Mouse (Mus musculus) C2C12 (cell line): Measurements from ENCODE around the gene Rps6kb2. TPM values are rescaled to one million over a fixed set of nuclear protein-coding genes. Genes with fewer than 3 reads are reported as not detected.

Experiments
- H3K27me3 ChIP-seq: one replicate; pipeline ENCODE4 v1.6.1; 2011; ENCODE audit not compliant: control insufficient read depth, insufficient read depth, insufficient read length
- H3K36me3 ChIP-seq: one replicate; pipeline ENCODE4 v1.6.1; 2011; ENCODE audit not compliant: control insufficient read depth, insufficient read depth
- H3K4me3 ChIP-seq: one replicate; pipeline ENCODE4 v1.5.1; 2011; ENCODE audit warnings: mild to moderate bottlenecking, control low read depth; ENCODE audit not compliant: poor library complexity, insufficient read depth, severe bottlenecking
- H3K79me2 ChIP-seq: one replicate; pipeline ENCODE4 v1.6.1; 2011; ENCODE audit not compliant: control insufficient read depth, insufficient read depth
- H3K79me3 ChIP-seq: one replicate; pipeline ENCODE4 v1.6.1; 2011; ENCODE audit warnings: low read depth, control low read depth
- H3ac ChIP-seq: one replicate; pipeline ENCODE3; 2011; ENCODE audit warnings: low read depth; ENCODE audit not compliant: control insufficient read depth, insufficient read length
- CEBPB ChIP-seq: IDR thresholded peaks from one replicate; pipeline ENCODE4 v1.6.1; 2011; ENCODE audit warnings: low read depth, mild to moderate bottlenecking, control low read depth, moderate library complexity
- CTCF ChIP-seq: IDR thresholded peaks from one replicate; pipeline ENCODE4 v1.5.1; 2011; ENCODE audit not compliant: control insufficient read depth, insufficient read depth, insufficient read length
- FOSL1 ChIP-seq: IDR thresholded peaks from one replicate; pipeline ENCODE4 v1.8.0; 2011; ENCODE audit warnings: mild to moderate bottlenecking, low read length; ENCODE audit not compliant: poor library complexity, insufficient read depth, severe bottlenecking
- MAX ChIP-seq: IDR thresholded peaks from one replicate; pipeline ENCODE4 v1.6.1; 2011; ENCODE audit warnings: mild to moderate bottlenecking, control low read depth
- MYOD1 ChIP-seq: IDR thresholded peaks from one replicate; pipeline ENCODE4 v1.6.1; 2011; ENCODE audit warnings: low read depth; ENCODE audit not compliant: control insufficient read depth, insufficient read length
- MYOG ChIP-seq: IDR thresholded peaks from one replicate; pipeline ENCODE4 v1.6.1; 2011; ENCODE audit not compliant: control insufficient read depth, insufficient read length; ENCODE audit errors: extremely low read depth
- USF1 ChIP-seq: IDR thresholded peaks from one replicate; pipeline ENCODE4 v1.6.1; 2011; ENCODE audit warnings: low read depth, mild to moderate bottlenecking, control low read depth, moderate library complexity
- polyA plus RNA-seq: library from polyadenylated mRNA; unstranded; fragments of >200 nt; fragmentation: generic; extraction: Trizol; gene quantifications from one replicate; pipeline ENCODE4 v1.2.1, GENCODE M21; 2012; ENCODE audit warnings: missing spikeins

The Rps6kb2 gene
- polyA plus RNA-seq, 1 experiment = 19.7 TPM

DNA sequence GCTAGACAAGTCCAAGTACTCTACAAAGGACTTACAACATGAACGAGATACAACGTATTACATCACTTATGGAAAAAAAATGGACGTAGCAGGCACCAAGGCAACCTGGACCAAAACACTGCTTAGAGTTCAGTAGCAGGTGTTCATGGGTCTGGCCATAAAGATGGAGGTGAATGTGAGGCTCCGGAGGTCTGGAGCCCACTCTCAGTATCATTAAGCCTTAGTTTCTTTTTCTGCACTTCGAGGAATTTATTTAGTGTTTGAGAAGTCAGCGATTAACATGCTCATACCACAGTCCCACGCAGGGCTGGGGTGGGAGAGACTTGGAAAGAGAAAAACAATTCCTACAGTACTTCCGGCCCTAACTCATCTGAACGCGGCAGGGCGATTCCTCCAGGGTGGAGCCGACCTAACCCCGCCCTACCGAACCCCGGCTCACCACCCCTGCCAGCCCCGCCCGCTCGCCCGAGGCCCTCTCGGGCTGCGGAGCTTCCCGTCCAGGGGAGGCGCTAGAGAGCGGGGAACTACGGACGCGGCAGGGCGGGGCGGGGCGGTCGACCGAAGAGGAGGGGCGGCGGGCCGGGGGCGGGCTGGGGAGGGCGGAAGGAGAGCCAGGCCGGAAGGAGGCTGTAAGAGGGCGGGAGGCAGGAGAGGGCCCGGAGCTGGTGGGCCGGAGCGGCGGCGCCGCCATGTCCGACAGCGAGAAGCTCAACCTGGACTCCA, 28.5 kb upstream of the Rps6kb2 start, which contains the start of gene Ppp1ca:
Ppp1ca (plus strand) TSS at position 538 of the 723 bp plus-strand sequence.
- peak within 1 kb of the TSS; percentile 84 for H3K4me3 ChIP-seq
- H3K27me3 ChIP-seq = no peaks in the 10 kb centered on the region
- TF ChIP-seq MAX = no peak
- TF ChIP-seq CTCF = peak; percentile 88
- peak within 1 kb of the TSS; percentile 87 for H3ac ChIP-seq
- peaks cover 41% of the 10 kb centered on the region for H3K36me3 ChIP-seq
- H3K79me3 ChIP-seq = peaks cover 24% of the 10 kb centered on the region
- peaks cover 47% of the 10 kb centered on the region for H3K79me2 ChIP-seq

GRCm38 (mm10) chr19:4190831-4191334, 27.7 kb upstream of the Rps6kb2 start, which contains the start of gene Tbc1d10c:
Tbc1d10c (minus strand) TSS chr19:4191284.
- H3K79me3 ChIP-seq = peaks cover 24% of the 10 kb centered on the region
- peak within 1 kb of the TSS; percentile 87 for H3ac ChIP-seq
- no peaks in the 10 kb centered on the region for H3K27me3 ChIP-seq
- no peak for TF ChIP-seq USF1
- TF ChIP-seq CEBPB = no peak
- no peak for TF ChIP-seq MYOG
- peaks cover 39% of the 10 kb centered on the region for H3K79me2 ChIP-seq
- peak within 1 kb of the TSS; percentile 84 for H3K4me3 ChIP-seq
- peaks cover 33% of the 10 kb centered on the region for H3K36me3 ChIP-seq

DNA sequence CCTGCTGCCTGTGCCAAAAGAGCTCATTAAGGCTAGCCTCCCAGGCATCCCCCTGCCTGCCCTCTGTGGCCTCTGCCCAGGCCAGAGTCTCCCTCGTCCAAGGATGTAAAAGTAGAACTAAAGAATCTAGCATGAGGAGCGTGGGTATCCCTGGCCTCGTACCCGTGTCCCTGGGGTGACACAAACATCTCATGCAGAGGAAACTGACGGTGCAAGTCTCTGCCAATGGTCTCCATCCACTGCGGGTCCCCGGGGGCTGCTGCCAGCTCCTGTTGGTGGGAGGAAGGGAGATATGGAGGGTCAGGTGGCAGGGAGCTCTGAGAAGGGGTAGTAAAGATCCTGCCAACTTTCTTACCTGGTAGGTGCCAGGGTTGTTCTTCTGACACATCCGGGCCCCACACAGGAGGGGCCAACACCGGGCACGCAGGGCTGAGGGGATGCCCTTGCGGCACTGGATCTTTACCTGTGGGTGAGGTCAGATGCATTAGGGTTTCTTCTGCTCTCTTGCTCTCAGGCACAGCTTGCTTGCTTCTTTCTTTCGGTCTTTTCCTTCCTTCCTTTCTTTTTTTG, 26.0 kb upstream of the Rps6kb2 start:
- peaks cover 16% of the 10 kb centered on the region for H3K36me3 ChIP-seq
- no peak for TF ChIP-seq CEBPB
- TF ChIP-seq CTCF = no peak
- TF ChIP-seq MAX = no peak
- TF ChIP-seq MYOD1 = no peak
- no peak for TF ChIP-seq USF1
- TF ChIP-seq MYOG = no peak
- TF ChIP-seq FOSL1 = no peak
- H3K79me3 ChIP-seq = peaks cover 19% of the 10 kb centered on the region
- no peak overlapping the region for H3K4me3 ChIP-seq
- H3ac ChIP-seq = no peak overlapping the region
- no peaks in the 10 kb centered on the region for H3K27me3 ChIP-seq
- H3K79me2 ChIP-seq = peaks cover 21% of the 10 kb centered on the region

DNA sequence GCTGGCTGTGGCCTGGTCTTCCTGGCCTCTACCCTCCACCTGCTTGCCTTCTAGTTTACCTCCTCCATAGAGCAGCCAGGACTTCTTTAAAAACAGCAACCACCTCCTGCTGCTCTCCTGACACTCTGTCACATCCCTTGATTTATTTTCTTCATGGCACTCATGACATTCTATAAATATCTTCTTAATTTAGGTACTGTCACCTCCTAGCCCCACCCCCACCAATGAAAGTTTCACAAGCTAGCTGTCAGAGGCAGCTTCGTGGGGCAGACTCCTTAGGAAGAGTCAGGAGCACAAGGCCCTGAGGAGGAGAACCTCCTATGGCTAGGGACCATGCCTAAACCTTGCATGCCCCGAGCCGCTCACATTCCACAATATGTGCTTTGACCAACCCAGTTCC, 24.1 kb upstream of the Rps6kb2 start:
- Histone ChIP-seq H3K27me3 (no peaks in the 10 kb centered on the region), H3ac (no peak overlapping the region), H3K36me3 (no peaks in the 10 kb centered on the region), H3K4me3 (no peak overlapping the region), H3K79me3 (peaks cover under 1% of the 10 kb centered on the region), H3K79me2 (peaks cover 3% of the 10 kb centered on the region)
- TF ChIP-seq MYOG (no peak), MYOD1 (no peak), MAX (no peak), FOSL1 (no peak), CEBPB (no peak), USF1 (no peak), CTCF (no peak)

DNA sequence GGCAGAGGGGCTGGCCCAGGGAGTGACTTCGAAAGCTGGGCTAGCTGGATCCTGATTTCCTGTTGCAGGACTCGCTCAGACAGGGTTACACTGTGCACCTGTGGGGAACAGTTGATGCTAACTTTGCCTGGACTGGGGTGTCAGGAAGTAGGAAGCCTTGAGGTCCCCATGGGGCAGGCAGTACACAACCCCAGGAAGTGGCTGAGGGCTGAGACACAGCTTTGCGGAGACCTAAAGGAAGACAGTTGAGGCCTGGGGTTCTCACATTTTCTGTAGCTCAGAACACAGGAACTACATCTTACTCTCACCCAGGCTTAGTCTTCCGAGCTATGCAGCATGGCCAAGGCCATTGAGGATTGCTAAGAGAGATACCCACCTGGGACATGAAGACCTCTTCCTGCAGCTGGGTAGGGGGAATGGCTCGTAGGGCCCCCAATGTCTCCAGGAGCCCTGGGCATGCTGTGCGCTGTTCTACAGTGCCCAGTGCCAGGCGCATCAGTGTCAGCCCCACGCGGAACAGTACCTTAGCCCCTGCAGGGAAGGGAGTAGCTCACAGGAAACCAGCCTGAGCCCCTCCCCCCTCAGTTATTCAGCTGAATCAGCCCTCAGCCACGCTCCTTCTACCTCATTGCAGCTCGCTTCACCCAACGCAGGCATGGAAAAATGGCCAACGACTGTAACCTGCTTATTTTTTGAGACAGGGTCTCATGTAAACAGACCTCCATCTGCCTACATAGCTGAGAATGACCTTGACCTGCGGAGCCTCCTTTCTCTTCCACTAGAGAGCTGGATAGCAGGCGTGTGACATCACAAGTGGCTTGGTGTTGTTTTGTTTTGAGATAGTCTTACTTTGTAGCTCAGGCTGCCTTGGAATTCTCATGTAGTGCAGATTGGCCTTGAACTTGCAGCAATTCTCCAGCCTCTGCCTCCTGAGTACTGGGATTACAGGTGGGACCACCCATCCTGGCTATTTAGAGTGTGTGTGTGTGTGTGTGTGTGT, 22.1 kb upstream of the Rps6kb2 start:
- TF ChIP-seq FOSL1 (no peak), USF1 (no peak), MAX (no peak), CEBPB (no peak), CTCF (no peak), MYOG (no peak), MYOD1 (no peak)
- no peaks in the 10 kb centered on the region for H3K36me3 ChIP-seq

More for the DNA sequence above, 22.1 kb upstream of the Rps6kb2 start:
- Histone ChIP-seq H3K79me2 (no peaks in the 10 kb centered on the region), H3K79me3 (no peaks in the 10 kb centered on the region), H3ac (no peak overlapping the region), H3K27me3 (no peaks in the 10 kb centered on the region), H3K4me3 (no peak overlapping the region)
